Mouse (Mus musculus): ENCODE results near the gene Taf5l. TPM values are rescaled to one million over a fixed set of nuclear protein-coding genes. Genes with fewer than 3 reads are reported as not detected.
"Not testable (repeated sequence)": the region's sequence is repeated elsewhere in the genome, so short reads cannot be mapped to it uniquely, and the experiment has no call there.

Gene Taf5l
- polyA plus RNA-seq, 1 experiment: 16.7 TPM

DNA sequence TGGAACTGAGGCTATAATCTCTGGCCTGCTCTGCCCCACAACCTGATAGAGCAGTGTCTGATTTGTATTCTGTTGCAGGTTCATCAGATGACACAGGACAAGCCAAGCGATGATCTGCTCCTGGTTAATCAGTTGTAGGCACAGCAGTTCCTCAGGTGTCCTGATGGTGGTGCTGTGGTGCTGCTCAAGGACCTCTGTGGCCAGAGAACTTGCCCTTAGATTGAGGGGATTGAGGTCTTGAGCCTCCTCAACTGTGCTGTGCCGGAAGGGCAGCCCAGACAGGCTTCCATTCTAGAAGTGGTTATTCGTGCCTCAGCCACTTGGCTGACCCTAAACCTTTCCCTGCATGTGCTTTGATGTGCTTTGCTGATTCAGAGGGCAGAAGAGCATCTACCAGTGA lies 30.9 kb upstream of the Taf5l start:
- WGBS: 28% methylated on average over 3 of the region's 3 CpGs
- TF ChIP-seq POLR2A (IDR thresholded peaks at IDR 0.05; ENCODE audit: borderline replicate concordance, control insufficient read depth, low read depth, low read length) (no peak), CTCF (IDR thresholded peaks at IDR 0.05; ENCODE audit: control insufficient read depth, insufficient read depth, low read length) (peak; percentile 93)
- Histone ChIP-seq H3K4me1 (ENCODE audit: control insufficient read depth, insufficient read depth, low read length) (no peaks in the 10 kb centered on the region), H3K27ac (ENCODE audit: control insufficient read depth, insufficient read depth, low read depth, low read length, poor library complexity) (no peak overlapping the region), H3K4me3 (replicated peaks; ENCODE audit: control insufficient read depth, low read depth, low read length) (no peak overlapping the region)

DNA sequence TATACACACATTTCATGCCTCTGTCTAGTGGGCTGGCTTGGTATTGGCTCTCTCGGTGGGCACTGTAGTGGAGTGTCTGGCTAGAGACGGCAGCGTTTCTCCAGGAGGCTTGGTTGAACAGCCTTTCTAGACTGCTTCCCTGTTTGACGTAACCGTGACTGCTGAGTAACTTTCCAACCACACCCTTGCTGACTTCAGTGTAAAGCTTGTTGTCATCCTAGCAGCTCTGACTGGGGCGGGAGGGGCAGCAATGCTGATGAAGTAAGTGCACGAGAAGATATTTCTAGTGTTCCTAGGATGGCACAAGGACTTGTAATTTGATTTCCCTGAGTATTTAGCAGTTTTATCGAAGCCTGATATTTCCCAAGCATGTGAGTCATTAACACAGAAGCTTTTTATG lies 24.7 kb upstream of the Taf5l start:
- H3K4me3 ChIP-seq (replicated peaks; ENCODE audit: control insufficient read depth, low read depth, low read length): no peak overlapping the region
- H3K4me1 ChIP-seq (ENCODE audit: control insufficient read depth, insufficient read depth, low read length): no peaks in the 10 kb centered on the region
- WGBS: 71% methylated on average over 8 of the region's 8 CpGs
- H3K27ac ChIP-seq (ENCODE audit: control insufficient read depth, insufficient read depth, low read depth, low read length, poor library complexity): no peak overlapping the region
- TF ChIP-seq POLR2A (IDR thresholded peaks at IDR 0.05; ENCODE audit: borderline replicate concordance, control insufficient read depth, low read depth, low read length) (no peak), CTCF (IDR thresholded peaks at IDR 0.05; ENCODE audit: control insufficient read depth, insufficient read depth, low read length) (no peak)

DNA sequence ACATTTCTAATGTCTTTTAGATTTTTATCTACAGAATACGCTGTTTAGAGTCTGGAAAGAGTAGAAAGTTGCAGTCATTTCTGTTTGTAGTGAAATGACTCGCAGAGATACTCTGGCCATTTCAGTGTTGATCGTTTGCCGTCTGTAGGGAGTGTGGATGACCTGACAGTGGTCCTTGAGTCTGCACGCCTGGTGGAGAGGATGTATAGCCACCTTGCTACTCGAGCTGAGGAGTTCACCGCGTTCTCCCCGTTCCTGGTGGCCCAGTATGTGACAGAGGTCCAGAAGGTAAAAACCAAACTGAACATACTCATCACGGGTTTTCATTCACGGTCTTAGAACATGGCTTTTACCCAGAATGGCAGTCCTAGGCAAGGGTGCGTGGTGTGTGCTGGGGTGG lies 23.7 kb upstream of the Taf5l start:
- Histone ChIP-seq H3K4me1 (ENCODE audit: control insufficient read depth, insufficient read depth, low read length) (no peaks in the 10 kb centered on the region), H3K27ac (ENCODE audit: control insufficient read depth, insufficient read depth, low read depth, low read length, poor library complexity) (no peak overlapping the region), H3K4me3 (replicated peaks; ENCODE audit: control insufficient read depth, low read depth, low read length) (no peak overlapping the region)
- WGBS: 93% methylated on average over 12 of the region's 12 CpGs
- no peak for TF ChIP-seq POLR2A (IDR thresholded peaks at IDR 0.05; ENCODE audit: borderline replicate concordance, control insufficient read depth, low read depth, low read length)
- no peak for TF ChIP-seq CTCF (IDR thresholded peaks at IDR 0.05; ENCODE audit: control insufficient read depth, insufficient read depth, low read length)

DNA sequence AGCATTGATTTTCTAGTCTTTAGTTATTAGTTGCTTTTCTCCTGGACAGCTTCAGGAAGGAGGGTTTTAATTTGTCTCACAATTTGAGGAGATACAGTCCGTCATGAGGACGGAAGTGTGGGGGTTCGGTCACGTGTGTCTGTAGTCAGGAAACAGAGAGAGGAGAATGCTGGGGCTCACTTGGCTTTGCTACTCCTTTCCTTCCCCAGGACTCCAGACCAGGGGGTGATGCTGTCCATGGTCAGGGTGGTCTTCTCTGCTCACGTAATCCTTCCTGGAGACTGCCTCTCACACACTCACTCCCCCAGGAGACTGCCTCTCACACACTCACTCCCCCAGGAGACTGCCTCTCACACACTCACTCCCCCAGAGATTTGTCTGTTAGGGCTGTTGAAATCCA lies 23.2 kb upstream of the Taf5l start:
- 92% methylated on average over 5 of the region's 5 CpGs for WGBS
- H3K4me3 ChIP-seq (replicated peaks; ENCODE audit: control insufficient read depth, low read depth, low read length): no peak overlapping the region
- H3K4me1 ChIP-seq (ENCODE audit: control insufficient read depth, insufficient read depth, low read length): no peaks in the 10 kb centered on the region
- H3K27ac ChIP-seq (ENCODE audit: control insufficient read depth, insufficient read depth, low read depth, low read length, poor library complexity): no peak overlapping the region
- TF ChIP-seq POLR2A (IDR thresholded peaks at IDR 0.05; ENCODE audit: borderline replicate concordance, control insufficient read depth, low read depth, low read length) (no peak), CTCF (IDR thresholded peaks at IDR 0.05; ENCODE audit: control insufficient read depth, insufficient read depth, low read length) (no peak)

DNA sequence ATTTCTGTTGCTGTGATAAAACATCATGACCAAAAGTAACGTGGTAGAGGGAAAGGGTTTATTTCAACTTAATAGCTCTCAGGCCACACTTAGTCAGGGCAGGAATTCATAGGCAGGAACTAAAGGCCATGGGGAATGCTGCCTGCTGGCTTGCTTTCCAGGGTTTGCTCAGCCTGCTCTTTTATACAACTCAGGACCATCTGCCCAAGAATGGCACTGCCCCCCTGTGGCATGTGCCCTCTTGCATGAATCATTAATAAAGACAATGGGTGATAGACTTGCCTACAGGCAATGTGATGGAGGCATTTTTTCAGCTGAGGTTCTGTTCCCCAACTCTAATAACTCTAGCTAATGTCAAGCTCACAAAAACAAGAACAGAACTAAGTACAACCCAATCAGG lies 21.0 kb upstream of the Taf5l start:
- Histone ChIP-seq H3K4me3 (replicated peaks; ENCODE audit: control insufficient read depth, low read depth, low read length) (no peak overlapping the region), H3K4me1 (ENCODE audit: control insufficient read depth, insufficient read depth, low read length) (no peaks in the 10 kb centered on the region), H3K27ac (ENCODE audit: control insufficient read depth, insufficient read depth, low read depth, low read length, poor library complexity) (no peak overlapping the region)
- 85% methylated on average over 1 of the region's 1 CpGs for WGBS
- TF ChIP-seq POLR2A (IDR thresholded peaks at IDR 0.05; ENCODE audit: borderline replicate concordance, control insufficient read depth, low read depth, low read length) (no peak), CTCF (IDR thresholded peaks at IDR 0.05; ENCODE audit: control insufficient read depth, insufficient read depth, low read length) (no peak)

DNA sequence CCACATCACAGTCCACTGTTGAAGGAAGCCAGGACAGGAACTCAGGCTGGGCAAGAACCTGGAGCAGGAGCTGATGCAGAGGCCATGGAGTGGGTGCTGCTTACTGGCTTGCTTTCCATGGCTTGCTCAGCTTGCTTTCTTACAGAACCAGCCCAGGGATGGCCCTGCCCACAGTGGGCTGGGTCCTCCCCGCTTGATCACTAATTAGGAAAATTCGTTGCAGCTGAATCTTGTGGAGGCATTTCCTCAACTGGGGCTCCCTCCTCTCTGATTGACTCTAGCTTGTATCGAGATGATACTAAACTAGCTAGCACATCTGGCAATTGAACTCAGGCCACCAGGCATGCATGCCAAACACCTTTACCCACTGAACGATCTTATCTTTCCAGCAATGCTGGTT lies 18.2 kb upstream of the Taf5l start:
- H3K27ac ChIP-seq (ENCODE audit: control insufficient read depth, insufficient read depth, low read depth, low read length, poor library complexity): no peak overlapping the region
- H3K4me3 ChIP-seq (replicated peaks; ENCODE audit: control insufficient read depth, low read depth, low read length): no peak overlapping the region
- no peaks in the 10 kb centered on the region for H3K4me1 ChIP-seq (ENCODE audit: control insufficient read depth, insufficient read depth, low read length)
- TF ChIP-seq CTCF (IDR thresholded peaks at IDR 0.05; ENCODE audit: control insufficient read depth, insufficient read depth, low read length) (no peak), POLR2A (IDR thresholded peaks at IDR 0.05; ENCODE audit: borderline replicate concordance, control insufficient read depth, low read depth, low read length) (no peak)
- WGBS: 76% methylated on average over 4 of the region's 4 CpGs

DNA sequence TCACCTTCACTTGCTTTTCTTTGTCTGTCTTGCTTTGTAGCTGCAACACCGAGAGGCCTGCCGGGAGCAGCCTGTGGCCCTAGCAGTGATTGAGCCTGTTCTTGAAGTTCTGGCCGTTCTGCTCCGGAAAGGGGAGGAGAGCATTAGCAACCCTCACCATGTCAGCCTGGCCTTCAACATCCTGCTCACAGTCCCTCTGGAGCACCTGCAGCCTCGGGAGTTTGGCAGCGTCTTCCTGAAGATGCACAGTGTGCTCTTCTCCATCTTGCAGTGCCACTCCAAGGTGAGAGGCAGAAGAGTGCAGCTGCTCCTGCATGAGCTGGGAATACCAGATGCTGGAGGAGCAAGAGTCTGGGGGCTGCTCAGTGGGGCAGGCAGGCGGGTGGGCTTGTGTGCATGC lies 16.9 kb upstream of the Taf5l start:
- WGBS: 88% methylated on average over 7 of the region's 7 CpGs

DNA sequence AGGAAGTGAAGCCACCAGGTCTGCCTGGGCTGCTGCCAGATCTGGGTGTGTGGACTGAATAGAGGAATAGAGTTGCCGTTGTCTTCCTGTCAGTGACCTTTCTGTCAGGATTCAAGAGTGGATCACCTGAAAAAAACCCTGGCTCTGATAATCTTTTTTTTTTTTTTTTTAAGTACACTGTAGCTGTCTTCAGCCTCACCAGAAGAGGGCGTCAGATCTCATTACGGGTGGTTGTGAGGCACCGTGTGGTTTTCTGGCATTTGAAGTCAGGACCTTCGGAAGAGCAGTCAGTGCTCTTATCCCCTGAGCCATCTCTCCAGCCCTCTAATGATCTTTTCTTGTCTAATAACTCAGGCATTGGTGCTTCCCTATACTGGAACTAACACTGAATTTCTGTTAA lies 12.2 kb upstream of the Taf5l start:
- H3K4me1 ChIP-seq (ENCODE audit: control insufficient read depth, insufficient read depth, low read length): no peaks in the 10 kb centered on the region
- WGBS: 46% methylated on average over 5 of the region's 5 CpGs

More for the DNA sequence above, 16.9 kb upstream of the Taf5l start:
- TF ChIP-seq POLR2A (IDR thresholded peaks at IDR 0.05; ENCODE audit: borderline replicate concordance, control insufficient read depth, low read depth, low read length): no peak
- no peak for TF ChIP-seq CTCF (IDR thresholded peaks at IDR 0.05; ENCODE audit: control insufficient read depth, insufficient read depth, low read length)
- Histone ChIP-seq H3K4me1 (ENCODE audit: control insufficient read depth, insufficient read depth, low read length) (no peaks in the 10 kb centered on the region), H3K4me3 (replicated peaks; ENCODE audit: control insufficient read depth, low read depth, low read length) (no peak overlapping the region), H3K27ac (ENCODE audit: control insufficient read depth, insufficient read depth, low read depth, low read length, poor library complexity) (no peak overlapping the region)

DNA sequence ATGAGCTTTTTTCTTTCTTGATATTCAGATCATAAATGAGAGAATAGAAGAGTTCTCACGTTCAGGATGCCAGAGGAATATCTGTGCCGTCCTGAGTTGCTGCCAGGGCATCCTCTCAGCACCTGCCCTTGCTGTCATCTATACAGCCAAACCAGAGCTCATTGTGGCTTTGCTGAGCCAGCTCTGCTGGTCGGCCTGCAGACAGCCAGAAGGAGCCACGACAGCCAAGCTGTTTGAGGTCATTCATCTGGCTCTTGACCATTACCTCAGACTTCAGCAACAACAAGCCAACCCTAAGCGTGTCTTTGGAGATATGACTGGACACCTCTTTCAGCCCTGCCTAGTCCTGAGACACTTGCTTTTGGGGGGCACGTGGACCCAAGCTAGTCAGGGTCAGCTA lies 6.6 kb upstream of the Taf5l start:
- TF ChIP-seq CTCF (IDR thresholded peaks at IDR 0.05; ENCODE audit: control insufficient read depth, insufficient read depth, low read length) (no peak), POLR2A (IDR thresholded peaks at IDR 0.05; ENCODE audit: borderline replicate concordance, control insufficient read depth, low read depth, low read length) (no peak)
- WGBS: 78% methylated on average over 6 of the region's 6 CpGs
- Histone ChIP-seq H3K4me3 (replicated peaks; ENCODE audit: control insufficient read depth, low read depth, low read length) (no peak overlapping the region), H3K4me1 (ENCODE audit: control insufficient read depth, insufficient read depth, low read length) (no peaks in the 10 kb centered on the region), H3K27ac (ENCODE audit: control insufficient read depth, insufficient read depth, low read depth, low read length, poor library complexity) (no peak overlapping the region)

More for the DNA sequence above, 12.2 kb upstream of the Taf5l start:
- Histone ChIP-seq H3K4me3 (replicated peaks; ENCODE audit: control insufficient read depth, low read depth, low read length) (no peak overlapping the region), H3K27ac (ENCODE audit: control insufficient read depth, insufficient read depth, low read depth, low read length, poor library complexity) (no peak overlapping the region)
- TF ChIP-seq CTCF (IDR thresholded peaks at IDR 0.05; ENCODE audit: control insufficient read depth, insufficient read depth, low read length) (no peak), POLR2A (IDR thresholded peaks at IDR 0.05; ENCODE audit: borderline replicate concordance, control insufficient read depth, low read depth, low read length) (no peak)

DNA sequence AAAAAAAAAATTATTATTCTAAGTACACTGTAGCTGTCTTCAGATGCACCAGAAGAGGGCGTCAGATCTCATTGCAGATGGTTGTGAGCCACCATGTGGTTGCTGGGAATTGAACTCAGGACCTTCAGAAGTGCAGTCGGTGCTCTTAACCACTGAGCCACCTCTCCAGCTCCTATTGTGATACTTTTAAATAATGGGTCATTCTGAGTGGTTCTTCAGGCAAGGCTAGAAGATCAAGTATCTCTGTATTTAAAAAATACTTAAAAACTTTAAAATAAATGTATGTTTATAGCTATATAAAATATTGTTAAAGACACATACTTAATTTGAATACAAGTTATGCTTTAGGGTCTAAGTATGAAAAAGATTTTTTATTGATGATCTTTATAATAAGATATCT lies 5.1 kb upstream of the Taf5l start:
- H3K4me3 ChIP-seq (replicated peaks; ENCODE audit: control insufficient read depth, low read depth, low read length); H3K4me1 ChIP-seq (ENCODE audit: control insufficient read depth, insufficient read depth, low read length): not testable (repeated sequence)
- WGBS: 85% methylated on average over 2 of the region's 2 CpGs

More for the DNA sequence above, 5.1 kb upstream of the Taf5l start:
- not testable (repeated sequence) for H3K27ac ChIP-seq (ENCODE audit: control insufficient read depth, insufficient read depth, low read depth, low read length, poor library complexity)

Data from bone marrow, adult 2 months (tissue).